Mouse (Mus musculus): ENCODE data around the gene Fam219a.

GRCm38 (mm10) chr4:41507998-41508397 lies 61.3 kb downstream of the Fam219a start:
- TF ChIP-seq CEBPB (IDR thresholded peaks at IDR 0.05; ENCODE audit: low read depth) (no peak), CTCF (IDR thresholded peaks at IDR 0.05; ENCODE audit: control insufficient read depth, insufficient read depth, insufficient read length) (no peak), MAX (IDR thresholded peaks at IDR 0.05) (no peak)

Measured in C2C12 (cell line).